Mouse (Mus musculus): ENCODE measurements around the gene Duxf3. TPM values are rescaled to one million over a fixed set of nuclear protein-coding genes. Genes with fewer than 3 reads are reported as not detected.

The Duxf3 gene
- total and polyA plus RNA-seq, 2 experiments from 2014 or later = not detected

DNA sequence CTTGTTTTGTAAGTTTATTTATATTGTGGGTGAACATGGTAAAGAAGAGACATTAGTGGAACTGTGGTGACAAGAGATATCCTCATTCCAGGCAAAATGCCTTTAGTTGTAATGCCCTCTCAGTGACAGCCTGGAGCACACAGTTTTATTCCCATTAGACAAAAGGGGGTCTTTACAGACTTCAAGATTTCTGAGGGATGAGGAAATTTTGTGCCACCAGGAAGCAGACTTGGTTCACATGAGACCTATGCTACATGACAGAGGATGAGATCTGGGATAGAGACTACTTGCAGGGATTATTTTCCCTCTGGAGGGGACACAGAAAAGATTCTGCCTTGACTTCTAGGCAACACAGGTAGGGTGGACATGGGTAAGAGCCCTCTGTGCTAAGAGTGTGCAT, 18.0 kb downstream of the Duxf3 start:
- no peak for TF ChIP-seq EP300 (IDR thresholded peaks at IDR 0.05; ENCODE audit: low read depth)
- no peak for TF ChIP-seq CTCF (IDR thresholded peaks at IDR 0.05; ENCODE audit: low read depth)
- H3K4me3 ChIP-seq (ENCODE audit: low read depth, low read length) = no peak overlapping the region
- no peak for ATAC-seq (ENCODE audit: insufficient read depth, low read depth)
- peaks cover 6% of the 10 kb centered on the region; the same call in 1 of the 2 replicates for H3K9me3 ChIP-seq (replicated peaks; ENCODE audit: control insufficient read depth, low read length)
- no peak for DNase-seq (ENCODE audit: low spot score)
- H3K27me3 ChIP-seq (ENCODE audit: control insufficient read depth, insufficient read depth, low read length) = no peaks in the 10 kb centered on the region
- H3K4me2 ChIP-seq (ENCODE audit: low read depth, low read length) = no peak overlapping the region
- H3K27ac ChIP-seq (ENCODE audit: low read depth) = no peak overlapping the region
- no peaks in the 10 kb centered on the region for H3K36me3 ChIP-seq (replicated peaks; ENCODE audit: control insufficient read depth, insufficient read depth, low read length)
- H3K9ac ChIP-seq (replicated peaks; ENCODE audit: low read depth, low read length) = no peak overlapping the region
- no peaks in the 10 kb centered on the region for H3K4me1 ChIP-seq (ENCODE audit: control insufficient read depth, insufficient read depth)

DNA sequence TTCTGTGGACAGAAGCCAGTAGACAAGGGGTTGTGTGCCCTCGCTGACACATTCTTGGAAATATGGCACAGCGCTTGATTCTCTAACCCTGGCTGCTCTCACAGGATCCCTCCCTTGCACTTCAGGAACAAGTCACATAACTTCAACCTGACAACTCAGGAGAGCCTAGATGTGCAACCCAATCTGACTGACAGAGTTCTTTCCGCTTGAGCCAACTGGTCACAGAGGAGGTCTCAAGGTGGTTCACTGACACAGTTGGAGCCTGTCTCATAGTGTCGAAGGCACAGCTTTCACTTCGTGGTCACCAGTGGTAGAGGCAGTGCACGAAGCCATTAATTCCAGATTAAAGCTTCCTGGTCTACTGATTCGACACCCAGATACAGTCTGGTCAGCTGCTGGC, 20.2 kb downstream of the Duxf3 start:
- DNase-seq (ENCODE audit: low spot score) = no peak
- 65% methylated on average over 7 of the region's 7 CpGs for WGBS
- Histone ChIP-seq H3K9me3 (replicated peaks; ENCODE audit: control insufficient read depth, low read length) (peaks cover 6% of the 10 kb centered on the region; the same call in 1 of the 2 replicates), H3K36me3 (replicated peaks; ENCODE audit: control insufficient read depth, insufficient read depth, low read length) (no peaks in the 10 kb centered on the region), H3K4me3 (ENCODE audit: low read depth, low read length) (no peak overlapping the region), H3K4me2 (ENCODE audit: low read depth, low read length) (no peak overlapping the region), H3K4me1 (ENCODE audit: control insufficient read depth, insufficient read depth) (no peaks in the 10 kb centered on the region), H3K27me3 (ENCODE audit: control insufficient read depth, insufficient read depth, low read length) (no peaks in the 10 kb centered on the region), H3K27ac (ENCODE audit: low read depth) (no peak overlapping the region), H3K9ac (replicated peaks; ENCODE audit: low read depth, low read length) (no peak overlapping the region)
- ATAC-seq (ENCODE audit: insufficient read depth, low read depth) = no peak
- TF ChIP-seq EP300 (IDR thresholded peaks at IDR 0.05; ENCODE audit: low read depth) (no peak), CTCF (IDR thresholded peaks at IDR 0.05; ENCODE audit: low read depth) (no peak)

DNA sequence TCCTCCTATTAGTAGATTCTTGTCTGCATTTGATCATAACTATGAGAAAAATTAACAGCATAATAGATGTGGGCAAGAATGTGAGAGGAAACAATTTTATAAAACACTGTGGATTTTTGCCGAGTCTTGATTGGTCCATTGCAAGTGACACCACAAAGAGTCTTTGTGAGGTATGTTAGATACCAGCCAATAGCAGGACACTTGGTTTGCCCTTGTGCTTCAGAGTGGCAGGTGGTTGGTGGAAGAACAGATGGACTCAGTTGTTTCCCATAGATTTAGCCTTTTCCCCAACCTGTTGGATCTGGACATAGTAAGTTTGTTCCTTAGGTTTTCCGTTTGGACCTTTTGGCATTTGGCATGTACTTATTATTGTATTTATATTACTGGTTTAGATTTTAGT, 21.3 kb downstream of the Duxf3 start:
- H3K9me3 ChIP-seq (replicated peaks; ENCODE audit: control insufficient read depth, low read length) = peaks cover 6% of the 10 kb centered on the region; the same call in 1 of the 2 replicates
- H3K9ac ChIP-seq (replicated peaks; ENCODE audit: low read depth, low read length) = no peak overlapping the region
- H3K36me3 ChIP-seq (replicated peaks; ENCODE audit: control insufficient read depth, insufficient read depth, low read length) = no peaks in the 10 kb centered on the region
- H3K27ac ChIP-seq (ENCODE audit: low read depth) = no peak overlapping the region
- 74% methylated on average over 2 of the region's 2 CpGs for WGBS
- H3K4me2 ChIP-seq (ENCODE audit: low read depth, low read length) = no peak overlapping the region
- H3K4me3 ChIP-seq (ENCODE audit: low read depth, low read length) = no peak overlapping the region
- DNase-seq (ENCODE audit: low spot score) (no peak), ATAC-seq (ENCODE audit: insufficient read depth, low read depth) (no peak)
- H3K4me1 ChIP-seq (ENCODE audit: control insufficient read depth, insufficient read depth) = no peaks in the 10 kb centered on the region
- TF ChIP-seq CTCF (IDR thresholded peaks at IDR 0.05; ENCODE audit: low read depth) = no peak
- TF ChIP-seq EP300 (IDR thresholded peaks at IDR 0.05; ENCODE audit: low read depth) = no peak
- no peaks in the 10 kb centered on the region for H3K27me3 ChIP-seq (ENCODE audit: control insufficient read depth, insufficient read depth, low read length)

DNA sequence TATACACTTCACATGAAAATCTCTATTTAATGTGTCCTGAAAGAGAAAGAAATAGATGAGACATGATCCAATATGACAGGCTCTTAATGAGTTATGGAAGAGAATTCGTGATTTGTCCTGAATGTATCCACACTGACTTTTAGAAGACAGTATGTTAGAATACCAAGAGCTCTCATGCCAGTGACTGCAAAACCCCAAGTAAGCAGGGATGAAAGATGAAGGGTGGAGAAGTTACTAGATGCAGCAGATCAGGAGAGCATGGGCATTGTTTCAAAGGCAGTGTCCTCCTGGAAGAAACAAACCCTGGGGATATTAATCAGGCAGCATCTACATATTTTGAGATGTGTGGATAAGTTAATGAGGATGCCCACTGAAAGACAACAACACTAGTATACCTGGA, 22.0 kb downstream of the Duxf3 start:
- TF ChIP-seq EP300 (IDR thresholded peaks at IDR 0.05; ENCODE audit: low read depth) (no peak), CTCF (IDR thresholded peaks at IDR 0.05; ENCODE audit: low read depth) (no peak)

DNA sequence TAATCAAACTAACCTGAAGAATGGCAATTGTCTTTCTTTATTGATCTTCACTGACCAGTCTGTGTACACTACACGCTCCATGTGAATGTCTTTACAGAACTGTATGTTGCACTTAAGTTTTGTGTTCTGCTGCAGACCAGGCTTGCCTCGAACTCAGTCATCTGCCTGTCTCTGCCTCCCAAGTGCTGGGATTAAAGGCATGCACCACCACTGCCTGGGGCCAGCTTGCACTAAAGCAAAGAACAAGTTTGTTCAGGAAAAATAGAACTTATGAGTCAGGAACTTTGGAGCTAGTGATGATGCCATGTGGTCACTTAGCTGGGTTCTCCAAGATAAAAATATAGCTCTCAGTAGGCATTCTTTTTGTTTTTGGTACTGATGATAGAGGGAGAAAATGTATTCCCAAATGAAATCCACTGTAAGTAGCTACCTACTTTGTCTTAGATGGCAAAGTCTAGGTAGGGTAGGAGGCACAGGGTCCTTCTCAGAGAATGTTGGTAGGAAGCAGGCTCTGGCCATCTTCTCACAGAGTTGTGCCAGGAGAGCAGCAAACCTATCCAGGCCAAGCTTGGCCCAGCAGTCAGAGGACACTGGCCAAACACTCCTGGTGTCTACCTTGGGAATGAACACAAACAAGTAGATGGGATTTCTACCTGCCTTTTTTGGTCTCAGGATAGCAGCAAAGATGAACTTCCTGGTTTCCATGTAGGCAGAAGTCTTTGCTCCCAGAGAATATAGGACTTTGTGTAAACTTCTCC, 22.6 kb downstream of the Duxf3 start:
- Histone ChIP-seq H3K36me3 (replicated peaks; ENCODE audit: control insufficient read depth, insufficient read depth, low read length) (no peaks in the 10 kb centered on the region), H3K4me3 (ENCODE audit: low read depth, low read length) (no peak overlapping the region), H3K4me2 (ENCODE audit: low read depth, low read length) (no peak overlapping the region), H3K27me3 (ENCODE audit: control insufficient read depth, insufficient read depth, low read length) (no peaks in the 10 kb centered on the region), H3K27ac (ENCODE audit: low read depth) (no peak overlapping the region), H3K9ac (replicated peaks; ENCODE audit: low read depth, low read length) (no peak overlapping the region), H3K9me3 (replicated peaks; ENCODE audit: control insufficient read depth, low read length) (peaks cover 3% of the 10 kb centered on the region; the same call in 1 of the 2 replicates), H3K4me1 (ENCODE audit: control insufficient read depth, insufficient read depth) (no peaks in the 10 kb centered on the region)
- WGBS = 58% methylated on average over 2 of the region's 2 CpGs
- ATAC-seq (ENCODE audit: insufficient read depth, low read depth) (no peak), DNase-seq (ENCODE audit: low spot score) (no peak)
- TF ChIP-seq EP300 (IDR thresholded peaks at IDR 0.05; ENCODE audit: low read depth) (no peak), CTCF (IDR thresholded peaks at IDR 0.05; ENCODE audit: low read depth) (no peak)

More for the DNA sequence above, 22.0 kb downstream of the Duxf3 start:
- Histone ChIP-seq H3K27me3 (ENCODE audit: control insufficient read depth, insufficient read depth, low read length) (no peaks in the 10 kb centered on the region), H3K36me3 (replicated peaks; ENCODE audit: control insufficient read depth, insufficient read depth, low read length) (no peaks in the 10 kb centered on the region), H3K4me2 (ENCODE audit: low read depth, low read length) (no peak overlapping the region), H3K4me3 (ENCODE audit: low read depth, low read length) (no peak overlapping the region), H3K27ac (ENCODE audit: low read depth) (no peak overlapping the region), H3K4me1 (ENCODE audit: control insufficient read depth, insufficient read depth) (no peaks in the 10 kb centered on the region), H3K9ac (replicated peaks; ENCODE audit: low read depth, low read length) (no peak overlapping the region), H3K9me3 (replicated peaks; ENCODE audit: control insufficient read depth, low read length) (peaks cover 3% of the 10 kb centered on the region; the same call in 1 of the 2 replicates)
- ATAC-seq (ENCODE audit: insufficient read depth, low read depth) (no peak), DNase-seq (ENCODE audit: low spot score) (no peak)
- 42% methylated on average over 1 of the region's 1 CpGs for WGBS
